Mouse (Mus musculus) embryonic facial prominence, embryonic 15.5 days (tissue): Measurements from ENCODE around the gene Irf2bp2. TPM values are rescaled to one million over a fixed set of nuclear protein-coding genes. Genes with fewer than 3 reads are reported as not detected.
A peak's percentile ranks its signal among the peaks of the same experiment; 100 is the strongest.

Experiments
- ATAC-seq: fragments of 200-750 bp; cut with Nextera tagmentation; 2 replicates; pipeline ENCODE4 v1.8.0; 2017; ENCODE audit warnings: low read depth, moderate TSS enrichment; ENCODE audit not compliant: insufficient number of reproducible peaks, low FRiP score, low TSS enrichment
- H3K27ac ChIP-seq: fragments of 300-500 bp; sonication (generic); replicated peaks from 2 replicates; pipeline ENCODE4 v1.5.1; 2015; ENCODE audit warnings: mild to moderate bottlenecking, inconsistent platforms
- H3K27me3 ChIP-seq: fragments of 300-500 bp; sonication (generic); 2 replicates; pipeline ENCODE4 v1.6.1; 2015; ENCODE audit warnings: inconsistent platforms
- H3K36me3 ChIP-seq: fragments of 300-500 bp; sonication (generic); 2 replicates; pipeline ENCODE4 v1.6.1; 2015; ENCODE audit warnings: mild to moderate bottlenecking, inconsistent platforms
- H3K4me1 ChIP-seq: fragments of 300-500 bp; sonication (generic); 2 replicates; pipeline ENCODE4 v1.6.1; 2015; ENCODE audit warnings: inconsistent platforms
- H3K4me2 ChIP-seq: fragments of 300-500 bp; sonication (generic); replicated peaks from 2 replicates; pipeline ENCODE4 v1.6.1; 2015; ENCODE audit warnings: mild to moderate bottlenecking, inconsistent platforms
- H3K4me3 ChIP-seq: fragments of 300-500 bp; sonication (generic); replicated peaks from 2 replicates; pipeline ENCODE4 v1.5.1; 2015; ENCODE audit warnings: mild to moderate bottlenecking, inconsistent platforms
- H3K9ac ChIP-seq: fragments of 300-500 bp; sonication (generic); 2 replicates; pipeline ENCODE4 v1.6.1; 2015; ENCODE audit warnings: inconsistent platforms
- H3K9me3 ChIP-seq: fragments of 300-500 bp; sonication (generic); replicated peaks from 2 replicates; pipeline ENCODE4 v1.6.1; 2016; ENCODE audit warnings: inconsistent platforms
- WGBS: fragments of 180-500 bp; shearing (Covaris S2); methylation state at CpG from one replicate; pipeline ENCODE4 v1.1.7; 2015; 5-methylcytosine and 5-hydroxymethylcytosine counted together
- polyA plus RNA-seq: library from polyadenylated mRNA; unstranded; fragments of >200 nt; fragmentation: Nextera tagmentation; extraction: Ambion mirVana; gene quantifications from 2 replicates; pipeline ENCODE4 v1.2.1, GENCODE M21; 2015

Gene Irf2bp2
- polyA plus RNA-seq: 12.5 and 14.7 TPM in 2 replicates

GRCm38 (mm10) chr8:126593889-126594480 lies at the start of gene Irf2bp2:
TSS of gene Irf2bp2 (minus strand) at chr8:126593986.
- Histone ChIP-seq H3K4me3 (peak within 1 kb of the TSS; percentile 95), H3K36me3 (0 out of 2 replicates have a peak, but pooled peaks cover 5% of the 10 kb centered on the region), H3K4me1 (peaks cover 43% of the 10 kb centered on the region), H3K27ac (peak within 1 kb of the TSS; percentile 99), H3K27me3 (no peaks in the 10 kb centered on the region), H3K9me3 (no peaks in the 10 kb centered on the region), H3K4me2 (peak within 1 kb of the TSS; percentile 89), H3K9ac (peak within 1 kb of the TSS; percentile 99)
- ATAC-seq: peak; percentile 85
- WGBS: under 1% methylated on average over 32 of the region's 56 CpGs

GRCm38 (mm10) chr8:126642665-126643064 lies 48.9 kb upstream of the Irf2bp2 start:
- Histone ChIP-seq H3K4me2 (no peak overlapping the region), H3K4me3 (no peak overlapping the region), H3K36me3 (no peaks in the 10 kb centered on the region), H3K27me3 (no peaks in the 10 kb centered on the region), H3K9ac (no peak overlapping the region), H3K9me3 (no peaks in the 10 kb centered on the region), H3K4me1 (peaks cover 26% of the 10 kb centered on the region), H3K27ac (no peak overlapping the region)
- no peak for ATAC-seq
- WGBS: 94% methylated on average over 4 of the region's 4 CpGs

GRCm38 (mm10) chr8:126641568-126642295 lies 47.9 kb upstream of the Irf2bp2 start:
- 59% methylated on average over 3 of the region's 3 CpGs for WGBS
- 0 out of 2 replicates have a peak overlapping the region, but pooled peaks have one; percentile 3 for H3K27ac ChIP-seq
- H3K9me3 ChIP-seq: no peaks in the 10 kb centered on the region

GRCm38 (mm10) chr8:126639161-126639560 lies 45.4 kb upstream of the Irf2bp2 start:
- 0 out of 2 replicates have a peak overlapping the region, but pooled peaks have one; percentile 7 for H3K27ac ChIP-seq
- no peak overlapping the region for H3K4me2 ChIP-seq
- no peaks in the 10 kb centered on the region for H3K36me3 ChIP-seq
- 0 out of 2 replicates have a peak, but pooled peaks cover 5% of the 10 kb centered on the region for H3K4me1 ChIP-seq
- WGBS: 53% methylated on average over 3 of the region's 3 CpGs
- no peak overlapping the region for H3K4me3 ChIP-seq
- no peak overlapping the region for H3K9ac ChIP-seq
- no peaks in the 10 kb centered on the region for H3K9me3 ChIP-seq
- H3K27me3 ChIP-seq: no peaks in the 10 kb centered on the region
- ATAC-seq: no peak

More at GRCm38 (mm10) chr8:126641568-126642295, 47.9 kb upstream of the Irf2bp2 start:
- Histone ChIP-seq H3K27me3 (no peaks in the 10 kb centered on the region), H3K4me2 (no peak overlapping the region), H3K4me3 (no peak overlapping the region), H3K36me3 (no peaks in the 10 kb centered on the region), H3K9ac (no peak overlapping the region), H3K4me1 (peaks cover 17% of the 10 kb centered on the region)
- ATAC-seq: no peak

GRCm38 (mm10) chr8:126638027-126638426 lies 44.2 kb upstream of the Irf2bp2 start:
- no peak overlapping the region for H3K27ac ChIP-seq
- H3K4me3 ChIP-seq: no peak overlapping the region
- no peak for ATAC-seq
- H3K9ac ChIP-seq: no peak overlapping the region
- no peaks in the 10 kb centered on the region for H3K9me3 ChIP-seq
- no peaks in the 10 kb centered on the region for H3K27me3 ChIP-seq
- no peak overlapping the region for H3K4me2 ChIP-seq
- WGBS: 55% methylated on average over 8 of the region's 8 CpGs
- no peaks in the 10 kb centered on the region for H3K36me3 ChIP-seq
- H3K4me1 ChIP-seq: no peaks in the 10 kb centered on the region

- Histone ChIP-seq H3K4me3 (no peak overlapping the region), H3K9ac (no peak overlapping the region), H3K9me3 (0 out of 2 replicates have a peak, but pooled peaks cover 4% of the 10 kb centered on the region), H3K4me1 (no peaks in the 10 kb centered on the region), H3K4me2 (no peak overlapping the region), H3K27me3 (no peaks in the 10 kb centered on the region), H3K27ac (peak overlapping the region; percentile 68), H3K36me3 (no peaks in the 10 kb centered on the region)
- ATAC-seq: peak; percentile 67; the same call in 1 of the 2 replicates
- WGBS: 50% methylated on average over 6 of the region's 6 CpGs
These were observed 40.8 kb upstream of the Irf2bp2 start for GRCm38 (mm10) chr8:126634541-126635048.

GRCm38 (mm10) chr8:126628616-126629015 lies 34.8 kb upstream of the Irf2bp2 start:
- Histone ChIP-seq H3K27me3 (no peaks in the 10 kb centered on the region), H3K4me2 (no peak overlapping the region), H3K9ac (no peak overlapping the region), H3K4me1 (no peaks in the 10 kb centered on the region), H3K27ac (no peak overlapping the region), H3K36me3 (no peaks in the 10 kb centered on the region), H3K4me3 (no peak overlapping the region), H3K9me3 (0 out of 2 replicates have a peak, but pooled peaks cover 4% of the 10 kb centered on the region)
- WGBS: 91% methylated on average over 3 of the region's 3 CpGs
- ATAC-seq: no peak

GRCm38 (mm10) chr8:126626415-126626814 lies 32.6 kb upstream of the Irf2bp2 start:
- ATAC-seq: no peak
- Histone ChIP-seq H3K4me3 (no peak overlapping the region), H3K27me3 (no peaks in the 10 kb centered on the region), H3K36me3 (no peaks in the 10 kb centered on the region), H3K9ac (no peak overlapping the region), H3K27ac (no peak overlapping the region), H3K9me3 (0 out of 2 replicates have a peak, but pooled peaks cover 4% of the 10 kb centered on the region), H3K4me2 (no peak overlapping the region), H3K4me1 (no peaks in the 10 kb centered on the region)
- WGBS: 73% methylated on average over 11 of the region's 11 CpGs

GRCm38 (mm10) chr8:126622111-126622795 lies 28.5 kb upstream of the Irf2bp2 start:
- Histone ChIP-seq H3K27ac (no peak overlapping the region), H3K36me3 (no peaks in the 10 kb centered on the region), H3K9me3 (no peaks in the 10 kb centered on the region), H3K27me3 (no peaks in the 10 kb centered on the region), H3K4me1 (no peaks in the 10 kb centered on the region), H3K9ac (no peak overlapping the region), H3K4me3 (no peak overlapping the region), H3K4me2 (no peak overlapping the region)
- no peak for ATAC-seq
- WGBS: 79% methylated on average over 9 of the region's 9 CpGs

- H3K9ac ChIP-seq: no peak overlapping the region
- no peak overlapping the region for H3K4me3 ChIP-seq
- H3K4me1 ChIP-seq: peaks cover 4% of the 10 kb centered on the region; the same call in 1 of the 2 replicates
- no peaks in the 10 kb centered on the region for H3K9me3 ChIP-seq
- no peaks in the 10 kb centered on the region for H3K36me3 ChIP-seq
- no peaks in the 10 kb centered on the region for H3K27me3 ChIP-seq
- no peak for ATAC-seq
- WGBS: 72% methylated on average over 3 of the region's 3 CpGs
- no peak overlapping the region for H3K4me2 ChIP-seq
- no peak overlapping the region for H3K27ac ChIP-seq
These were observed 26.9 kb upstream of the Irf2bp2 start for GRCm38 (mm10) chr8:126620721-126621120.

- 80% methylated on average over 6 of the region's 6 CpGs for WGBS
- Histone ChIP-seq H3K9ac (no peak overlapping the region), H3K27me3 (no peaks in the 10 kb centered on the region), H3K36me3 (no peaks in the 10 kb centered on the region), H3K4me3 (no peak overlapping the region), H3K4me2 (no peak overlapping the region), H3K9me3 (no peaks in the 10 kb centered on the region), H3K4me1 (peaks cover 17% of the 10 kb centered on the region), H3K27ac (no peak overlapping the region)
- ATAC-seq: no peak
These were observed 25.7 kb upstream of the Irf2bp2 start for GRCm38 (mm10) chr8:126619487-126619886.
